Mouse (Mus musculus) heart, embryonic 15.5 days (tissue): Measurements from ENCODE around the gene Olfr1477. TPM values are rescaled to one million over a fixed set of nuclear protein-coding genes. Genes with fewer than 3 reads are reported as not detected.
"Not testable (repeated sequence)": the region's sequence is repeated elsewhere in the genome, so short reads cannot be mapped to it uniquely, and the experiment has no call there.

Experiments
- ATAC-seq: fragments of 200-750 bp; cut with Nextera tagmentation; replicated peaks from 2 replicates; pipeline ENCODE4 v1.8.0; 2017; ENCODE audit warnings: low read depth, moderate TSS enrichment; ENCODE audit not compliant: insufficient number of reproducible peaks, insufficient read depth, low FRiP score
- H3K27ac ChIP-seq: fragments of 300-500 bp; sonication (generic); 2 replicates; pipeline ENCODE4 v1.5.1; 2015; ENCODE audit warnings: mild to moderate bottlenecking, inconsistent platforms
- H3K27me3 ChIP-seq: fragments of 300-500 bp; sonication (generic); 2 replicates; pipeline ENCODE4 v1.6.1; 2015; ENCODE audit warnings: inconsistent platforms
- H3K36me3 ChIP-seq: fragments of 300-500 bp; sonication (generic); 2 replicates; pipeline ENCODE4 v1.6.1; 2015; ENCODE audit warnings: mild to moderate bottlenecking, inconsistent platforms
- H3K4me1 ChIP-seq: fragments of 300-500 bp; sonication (generic); replicated peaks from 2 replicates; pipeline ENCODE4 v1.6.1; 2015; ENCODE audit warnings: inconsistent platforms
- H3K4me2 ChIP-seq: fragments of 300-500 bp; sonication (generic); 2 replicates; pipeline ENCODE4 v1.6.1; 2015; ENCODE audit warnings: inconsistent platforms, mild to moderate bottlenecking, moderate library complexity
- H3K4me3 ChIP-seq: fragments of 300-500 bp; sonication (generic); 2 replicates; pipeline ENCODE4 v1.5.1; 2015; ENCODE audit warnings: mild to moderate bottlenecking, inconsistent platforms
- H3K9ac ChIP-seq: fragments of 300-500 bp; sonication (generic); 2 replicates; pipeline ENCODE4 v1.6.1; 2015; ENCODE audit warnings: mild to moderate bottlenecking, inconsistent platforms
- H3K9me3 ChIP-seq: fragments of 300-500 bp; sonication (generic); replicated peaks from 2 replicates; pipeline ENCODE4 v1.6.1; 2016; ENCODE audit warnings: inconsistent platforms
- WGBS: fragments of 180-500 bp; shearing (Covaris S2); methylation state at CpG from one replicate; pipeline ENCODE4 v1.1.7; 2015; ENCODE audit warnings: mixed read lengths; 5-methylcytosine and 5-hydroxymethylcytosine counted together
- polyA plus RNA-seq: library from polyadenylated mRNA; unstranded; fragments of >200 nt; fragmentation: Nextera tagmentation; extraction: Ambion mirVana; gene quantifications from 2 replicates; pipeline ENCODE4 v1.2.1, GENCODE M21; 2015

Olfr1477 gene
- not detected in 2 replicates for polyA plus RNA-seq

GRCm38 (mm10) chr19:13500246-13500645, at the start of gene Olfr1477:
Gene Olfr1477 (plus strand): TSS chr19:13500546.
- ATAC-seq, result no peak
- Histone ChIP-seq H3K36me3 (no peaks in the 10 kb centered on the region), H3K4me1 (no peaks in the 10 kb centered on the region), H3K4me2 (no peak within 1 kb of the TSS), H3K4me3 (no peak within 1 kb of the TSS), H3K9me3 (no peaks in the 10 kb centered on the region; the same call in 1 of the 2 replicates), H3K27me3 (no peaks in the 10 kb centered on the region), H3K27ac (no peak within 1 kb of the TSS), H3K9ac (no peak within 1 kb of the TSS)
- WGBS, result 60% methylated on average over 3 of the region's 3 CpGs

- Histone ChIP-seq H3K4me1 (no peaks in the 10 kb centered on the region), H3K27ac (no peak within 1 kb of the TSS), H3K9me3 (0 out of 2 replicates have a peak, but pooled peaks cover 4% of the 10 kb centered on the region), H3K4me3 (no peak within 1 kb of the TSS), H3K27me3 (no peaks in the 10 kb centered on the region), H3K36me3 (no peaks in the 10 kb centered on the region), H3K4me2 (no peak within 1 kb of the TSS), H3K9ac (no peak within 1 kb of the TSS)
- ATAC-seq, result no peak
- 70% methylated on average over 1 of the region's 1 CpGs for WGBS
Observed at GRCm38 (mm10) chr19:13455986-13456385, 44.4 kb upstream of the Olfr1477 start, which contains the start of gene Olfr1472. Gene Olfr1472 (minus strand): TSS chr19:13456086.

- not testable (repeated sequence) for H3K27ac ChIP-seq, ATAC-seq, H3K9me3 ChIP-seq, H3K36me3 ChIP-seq, H3K4me2 ChIP-seq, H3K4me1 ChIP-seq, H3K4me3 ChIP-seq, H3K9ac ChIP-seq, H3K27me3 ChIP-seq
- WGBS, result 72% methylated on average over 4 of the region's 4 CpGs
Observed at GRCm38 (mm10) chr19:13469265-13469664, 31.1 kb upstream of the Olfr1477 start, which contains the start of gene Olfr1474. Gene Olfr1474 (plus strand): TSS chr19:13469565.

- no peak for ATAC-seq
Observed at GRCm38 (mm10) chr19:13480096-13480495, 20.2 kb upstream of the Olfr1477 start, which contains the start of gene Olfr1475. Gene Olfr1475 (minus strand): TSS chr19:13480196.

GRCm38 (mm10) chr19:13527613-13528012, 27.3 kb downstream of the Olfr1477 start, which contains the start of gene Olfr1480:
Gene Olfr1480 (plus strand): TSS chr19:13527913.
- ATAC-seq, result no peak
- WGBS, result 61% methylated on average over 2 of the region's 2 CpGs
- no peaks in the 10 kb centered on the region for H3K4me1 ChIP-seq
- H3K27ac ChIP-seq, result no peak within 1 kb of the TSS
- H3K4me2 ChIP-seq, result no peak within 1 kb of the TSS
- H3K9ac ChIP-seq, result no peak within 1 kb of the TSS
- H3K27me3 ChIP-seq, result no peaks in the 10 kb centered on the region
- H3K9me3 ChIP-seq, result no peaks in the 10 kb centered on the region
- no peak within 1 kb of the TSS for H3K4me3 ChIP-seq
- no peaks in the 10 kb centered on the region for H3K36me3 ChIP-seq

More at GRCm38 (mm10) chr19:13480096-13480495, 20.2 kb upstream of the Olfr1477 start, which contains the start of gene Olfr1475:
- Histone ChIP-seq H3K4me2 (no peak within 1 kb of the TSS), H3K27me3 (no peaks in the 10 kb centered on the region), H3K27ac (no peak within 1 kb of the TSS), H3K9ac (no peak within 1 kb of the TSS), H3K4me3 (no peak within 1 kb of the TSS), H3K4me1 (no peaks in the 10 kb centered on the region), H3K9me3 (no peaks in the 10 kb centered on the region), H3K36me3 (no peaks in the 10 kb centered on the region)

Other genes starting within 250 kb of the Olfr1477 start
- not detected in 2 replicates for gene Olfr1465, start 185.0 kb upstream of the Olfr1477 start, polyA plus RNA-seq
- gene Olfr1466, start 161.7 kb upstream of the Olfr1477 start, polyA plus RNA-seq, result not detected in 2 replicates
- not detected in 2 replicates for gene Olfr1467, start 138.3 kb upstream of the Olfr1477 start, polyA plus RNA-seq
- gene Olfr1469, start 92.7 kb upstream of the Olfr1477 start, polyA plus RNA-seq, result not detected in 2 replicates
- not detected in 2 replicates for gene Olfr1471, start 57.1 kb upstream of the Olfr1477 start, polyA plus RNA-seq
- not detected in 2 replicates for gene Olfr1472, start 44.5 kb upstream of the Olfr1477 start, polyA plus RNA-seq
- not detected in 2 replicates for gene Olfr1474, start 31.0 kb upstream of the Olfr1477 start, polyA plus RNA-seq
- gene Olfr1475, start 20.4 kb upstream of the Olfr1477 start, polyA plus RNA-seq, result not detected in 2 replicates
- not detected in 2 replicates for gene Olfr1480, start 27.4 kb downstream of the Olfr1477 start, polyA plus RNA-seq
- not detected in 2 replicates for gene Olfr1484, start 83.0 kb downstream of the Olfr1477 start, polyA plus RNA-seq
- not detected in 2 replicates for gene Olfr1487, start 116.8 kb downstream of the Olfr1477 start, polyA plus RNA-seq
- not detected in 2 replicates for gene Olfr1489, start 131.1 kb downstream of the Olfr1477 start, polyA plus RNA-seq
- gene Olfr1490, start 150.5 kb downstream of the Olfr1477 start, polyA plus RNA-seq, result not detected in 2 replicates
- gene Olfr1491, start 196.7 kb downstream of the Olfr1477 start, polyA plus RNA-seq, result not detected in 2 replicates
- gene Olfr1493-ps1, start 222.7 kb downstream of the Olfr1477 start, polyA plus RNA-seq, result not detected in 2 replicates
- not detected in 2 replicates for gene Olfr1494, start 239.2 kb downstream of the Olfr1477 start, polyA plus RNA-seq